Mouse (Mus musculus): Measurements from ENCODE around the gene N4bp2.
"Not testable (repeated sequence)": the region's sequence is repeated elsewhere in the genome, so short reads cannot be mapped to it uniquely, and the experiment has no call there.

The N4bp2 gene

GRCm38 (mm10) chr5:65763088-65763915, at the start of gene N4bp2:
Gene N4bp2, plus strand, starts transcription at chr5:65763521.
- DNase-seq (ENCODE audit: low spot score) = peak; percentile 75

GRCm38 (mm10) chr5:65715084-65715483, 48.2 kb upstream of the N4bp2 start:
- no peak for DNase-seq (ENCODE audit: low spot score)

- no peak for DNase-seq (ENCODE audit: low spot score)
Observed at GRCm38 (mm10) chr5:65717063-65717902, 46.0 kb upstream of the N4bp2 start.

- DNase-seq (ENCODE audit: low spot score) = not testable (repeated sequence)
Observed at GRCm38 (mm10) chr5:65717903-65718211, 45.5 kb upstream of the N4bp2 start.

GRCm38 (mm10) chr5:65718368-65718767, 45.0 kb upstream of the N4bp2 start:
- DNase-seq (ENCODE audit: low spot score) = no peak

GRCm38 (mm10) chr5:65724311-65725054, 38.8 kb upstream of the N4bp2 start:
- peak; percentile 29 for DNase-seq (ENCODE audit: low spot score)

DNA sequence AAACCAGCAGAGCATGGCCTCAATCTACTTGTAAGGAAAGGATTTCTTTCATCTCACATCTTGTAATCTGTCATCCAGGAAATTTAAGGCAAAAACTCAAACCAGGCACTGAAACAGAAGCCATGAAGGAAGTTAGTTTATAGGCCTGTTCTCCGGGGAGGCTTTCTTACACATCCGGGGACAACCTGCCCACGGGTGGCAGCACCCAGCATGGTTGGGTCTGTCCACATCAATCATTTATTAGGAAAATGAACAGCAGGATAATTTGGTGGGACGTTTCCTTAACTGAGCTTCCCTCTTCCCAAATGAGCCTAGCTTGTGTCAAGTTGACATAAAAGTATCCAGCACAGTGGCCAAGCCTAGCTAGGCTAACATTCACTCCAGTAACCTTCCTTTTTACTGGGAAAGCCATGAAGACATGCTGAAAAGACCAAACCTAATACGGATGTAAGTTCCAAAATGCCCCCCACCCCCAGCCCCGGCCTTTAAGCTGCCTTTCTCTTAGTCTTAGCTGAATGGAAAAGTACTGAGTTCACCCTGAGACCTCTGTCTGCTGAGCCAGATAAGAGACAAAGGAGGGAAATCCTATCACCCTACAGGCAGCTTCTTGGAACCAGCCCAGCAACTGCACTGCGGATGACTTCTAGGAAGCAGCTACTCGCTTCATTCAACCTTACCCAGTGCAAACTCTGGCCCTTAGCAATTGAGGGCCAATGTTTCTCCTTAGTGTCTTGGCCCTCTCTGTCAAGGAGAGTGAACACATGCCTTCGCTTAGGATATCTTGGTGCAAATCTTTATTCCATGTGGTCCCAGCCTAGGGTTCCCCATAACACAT, 31.9 kb upstream of the N4bp2 start:
- DNase-seq (ENCODE audit: low spot score) = no peak

DNA sequence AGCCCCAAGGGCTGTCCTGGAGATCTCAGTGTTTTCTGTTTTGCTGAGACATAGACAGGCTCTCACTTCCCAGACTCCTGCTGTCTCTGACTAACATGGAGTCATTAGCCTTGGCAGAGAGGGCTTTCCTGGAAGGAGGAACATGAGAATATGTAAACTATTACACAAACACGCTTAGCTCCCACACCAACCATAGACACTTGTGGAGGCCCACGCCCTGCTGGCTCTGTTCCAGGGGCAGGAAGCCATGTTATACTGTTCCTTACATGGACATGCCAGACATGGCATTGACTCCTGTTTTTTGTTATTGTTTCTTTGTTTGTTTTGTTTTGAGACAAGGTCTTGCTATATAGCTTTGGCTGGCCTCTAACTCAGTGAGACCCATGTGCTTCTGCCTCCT, 27.7 kb upstream of the N4bp2 start:
- no peak for DNase-seq (ENCODE audit: low spot score)

GRCm38 (mm10) chr5:65739366-65739765, 24.0 kb upstream of the N4bp2 start:
- no peak for DNase-seq (ENCODE audit: low spot score)

GRCm38 (mm10) chr5:65746908-65747307, 16.4 kb upstream of the N4bp2 start:
- DNase-seq (ENCODE audit: low spot score) = no peak

- no peak for DNase-seq (ENCODE audit: low spot score)
Observed at GRCm38 (mm10) chr5:65748386-65748785, 14.9 kb upstream of the N4bp2 start.

DNA sequence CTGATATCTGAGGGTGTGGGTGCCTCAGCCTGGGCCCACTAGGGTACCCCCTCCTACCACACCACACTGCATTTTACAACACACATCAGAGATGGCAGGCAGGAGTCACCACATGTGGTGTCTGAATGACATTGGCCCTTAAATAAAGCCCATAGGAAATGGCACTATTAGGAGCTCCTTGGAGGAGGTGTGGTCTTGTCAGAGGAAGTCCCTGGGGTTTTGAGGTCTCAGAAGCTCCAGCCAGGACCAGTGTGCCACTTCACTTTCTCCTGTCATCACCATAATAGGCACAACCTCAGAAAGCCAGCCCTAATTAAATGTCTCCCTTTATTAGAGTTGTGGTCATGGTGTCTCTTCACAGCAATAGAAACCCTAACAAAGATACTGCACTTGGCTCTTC, 14.4 kb upstream of the N4bp2 start:
- no peak for DNase-seq (ENCODE audit: low spot score)

DNA sequence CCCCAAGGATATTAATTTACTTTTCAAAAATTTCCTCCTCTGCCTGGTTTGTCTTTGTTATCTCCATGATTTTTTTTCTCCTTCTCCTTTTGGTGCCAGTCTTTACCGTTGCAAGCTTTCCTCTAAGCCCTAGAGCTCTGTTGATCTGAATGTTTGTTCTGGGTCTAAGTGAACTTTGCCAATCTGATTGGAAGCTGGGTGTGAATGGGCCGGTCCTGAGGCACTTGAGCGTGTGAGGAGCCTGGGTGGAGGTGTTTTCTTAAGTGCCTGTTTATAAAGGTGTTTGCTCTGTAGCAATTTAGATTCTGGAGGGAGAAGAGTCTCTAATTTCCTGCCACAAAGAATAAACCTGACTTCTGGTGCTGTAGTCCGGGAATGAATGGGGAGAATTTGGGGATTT, 11.3 kb upstream of the N4bp2 start:
- no peak for DNase-seq (ENCODE audit: low spot score)

- no peak for DNase-seq (ENCODE audit: low spot score)
Observed at GRCm38 (mm10) chr5:65755859-65756258, 7.5 kb upstream of the N4bp2 start.

- no peak for DNase-seq (ENCODE audit: low spot score)
Observed at GRCm38 (mm10) chr5:65757110-65757509, 6.2 kb upstream of the N4bp2 start.

DNA sequence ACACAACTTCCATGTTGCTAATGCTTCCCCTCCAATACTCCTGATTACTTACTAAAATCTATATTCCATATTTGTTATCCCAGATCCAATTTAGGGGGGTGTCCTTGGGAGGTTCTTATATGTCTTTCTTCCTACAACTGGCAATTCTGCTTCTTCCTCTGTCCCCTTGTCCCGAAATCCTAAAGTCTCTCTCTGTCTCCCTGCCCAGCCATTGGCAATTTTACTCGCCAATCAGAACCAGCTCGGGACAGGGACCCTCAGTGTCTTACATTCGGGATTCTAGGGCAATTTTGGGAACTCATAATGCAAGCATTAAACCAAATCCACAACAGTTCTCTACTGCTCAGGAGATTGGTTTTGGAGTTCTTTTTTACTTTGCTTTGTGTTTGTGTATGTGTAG, 3.3 kb upstream of the N4bp2 start:
- no peak for DNase-seq (ENCODE audit: low spot score)

DNA sequence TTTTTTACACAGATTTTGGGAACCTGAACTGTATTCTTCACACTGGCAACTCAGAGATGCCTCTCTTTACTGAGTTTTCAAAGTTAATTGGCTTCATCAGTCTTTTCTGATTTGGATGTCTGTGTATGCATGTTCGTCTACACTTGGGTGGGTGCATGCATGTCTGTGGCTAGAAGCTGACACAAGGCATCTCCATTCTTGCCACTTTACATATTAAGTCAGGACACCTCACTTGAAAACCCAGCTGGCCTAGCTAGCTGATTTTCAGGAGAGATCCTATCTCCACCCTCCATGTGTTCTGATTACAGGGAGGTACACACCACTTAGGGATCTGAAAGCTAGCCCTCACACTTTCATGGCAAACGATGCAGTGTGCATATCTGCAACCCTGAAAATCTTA, 2.7 kb upstream of the N4bp2 start:
- DNase-seq (ENCODE audit: low spot score) = no peak

- DNase-seq (ENCODE audit: low spot score) = no peak
Observed at GRCm38 (mm10) chr5:65761020-65761419, 2.3 kb upstream of the N4bp2 start.

DNA sequence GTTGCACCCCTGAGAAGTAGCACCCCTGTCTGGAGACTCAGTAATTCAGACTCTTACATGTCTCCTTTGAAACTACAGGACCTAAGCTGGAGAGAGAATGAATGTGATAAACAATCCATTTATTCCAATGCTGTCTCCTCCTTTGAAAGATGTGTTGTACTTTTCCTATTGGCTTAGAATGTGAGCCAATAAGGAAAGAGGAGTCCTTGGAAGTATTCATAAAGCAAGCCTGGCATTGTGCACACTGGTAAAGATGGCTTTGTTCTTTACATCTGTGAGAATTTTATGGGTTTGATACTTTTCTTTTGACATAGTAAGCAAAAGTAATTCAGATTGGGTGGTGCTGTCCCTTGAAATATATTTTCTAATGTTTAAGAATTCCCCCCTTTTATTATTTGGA, 1.4 kb upstream of the N4bp2 start:
- no peak for DNase-seq (ENCODE audit: low spot score)

GRCm38 (mm10) chr5:65762686-65763085, 635 bp upstream of the N4bp2 start:
- no peak for DNase-seq (ENCODE audit: low spot score)

- peak; percentile 73 for DNase-seq (ENCODE audit: low spot score)
Observed at GRCm38 (mm10) chr5:65763916-65764785, 830 bp downstream of the N4bp2 start.
